Mouse (Mus musculus): ENCODE measurements around the gene Rbm11. TPM values are rescaled to one million over a fixed set of nuclear protein-coding genes. Genes with fewer than 3 reads are reported as not detected.

Rbm11 gene
- 0.58 and 0.61 TPM in 2 replicates for polyA plus RNA-seq (2011; ENCODE audit: insufficient read depth, insufficient read length, low read depth, missing spikeins)

DNA sequence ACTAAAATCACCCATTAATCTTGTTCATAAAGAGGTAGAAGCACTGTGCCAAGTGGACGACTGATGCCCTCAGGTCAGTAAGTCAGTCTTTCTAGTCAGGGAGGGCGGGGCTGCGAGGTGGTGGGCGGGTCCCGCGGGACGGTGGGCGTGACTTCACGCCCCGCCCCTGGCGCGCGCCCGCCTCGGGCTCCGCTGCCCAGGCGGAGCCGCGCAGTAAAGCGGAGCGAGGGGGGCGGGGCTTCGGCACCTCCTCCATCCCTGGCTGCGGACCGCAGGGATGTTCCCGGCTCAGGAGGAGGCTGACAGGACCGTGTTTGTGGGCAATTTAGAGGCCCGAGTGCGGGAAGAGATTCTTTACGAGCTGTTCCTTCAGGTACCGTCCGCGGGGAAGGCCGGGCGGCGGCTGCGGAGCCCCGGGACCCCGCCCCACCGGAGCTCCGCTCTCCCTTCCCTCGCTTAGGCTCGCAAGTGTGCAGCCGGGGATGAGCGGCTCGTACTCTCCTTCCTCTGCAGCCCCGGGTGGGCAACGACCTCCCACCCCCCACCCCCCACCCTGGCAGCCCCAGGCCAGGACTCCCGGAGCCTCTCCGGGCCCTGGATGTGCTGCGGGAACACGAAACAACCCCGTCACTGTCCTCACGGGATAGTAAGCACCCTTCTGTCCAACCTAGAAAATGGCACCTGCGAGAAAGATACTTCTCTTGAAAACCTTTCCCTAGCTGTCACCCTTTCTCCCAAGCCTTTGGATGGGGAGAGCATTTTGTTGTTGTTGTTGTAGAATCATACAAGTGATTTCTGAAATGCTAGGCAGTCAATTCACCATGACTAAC lies at the start of gene Rbm11:
Gene Rbm11 (plus strand): TSS at position 174 of the 830 bp plus-strand sequence.
- H3K4me3 ChIP-seq (ENCODE audit: low read depth, low read length), result peak within 1 kb of the TSS; percentile 90
- peaks cover 1% of the 10 kb centered on the region; the same call in 1 of the 2 replicates for H3K27me3 ChIP-seq (ENCODE audit: control insufficient read depth, insufficient read depth, low read length, poor library complexity, severe bottlenecking)
- peak within 1 kb of the TSS; percentile 76 for H3K9ac ChIP-seq (ENCODE audit: low read depth, poor library complexity, severe bottlenecking)
- no peak within 1 kb of the TSS for H3K27ac ChIP-seq (ENCODE audit: insufficient read depth, low read length)
- no peaks in the 10 kb centered on the region for H3K9me3 ChIP-seq (replicated peaks; ENCODE audit: control insufficient read depth, insufficient read depth, low read length, poor library complexity, severe bottlenecking)
- no peaks in the 10 kb centered on the region for H3K36me3 ChIP-seq (ENCODE audit: control insufficient read depth, insufficient read depth, low read length, poor library complexity, severe bottlenecking)
- TF ChIP-seq POLR2A (IDR thresholded peaks at IDR 0.05; ENCODE audit: insufficient read depth, low read length), result no peak
- H3K4me1 ChIP-seq (ENCODE audit: control insufficient read depth, insufficient read depth, low read length), result no peaks in the 10 kb centered on the region

DNA sequence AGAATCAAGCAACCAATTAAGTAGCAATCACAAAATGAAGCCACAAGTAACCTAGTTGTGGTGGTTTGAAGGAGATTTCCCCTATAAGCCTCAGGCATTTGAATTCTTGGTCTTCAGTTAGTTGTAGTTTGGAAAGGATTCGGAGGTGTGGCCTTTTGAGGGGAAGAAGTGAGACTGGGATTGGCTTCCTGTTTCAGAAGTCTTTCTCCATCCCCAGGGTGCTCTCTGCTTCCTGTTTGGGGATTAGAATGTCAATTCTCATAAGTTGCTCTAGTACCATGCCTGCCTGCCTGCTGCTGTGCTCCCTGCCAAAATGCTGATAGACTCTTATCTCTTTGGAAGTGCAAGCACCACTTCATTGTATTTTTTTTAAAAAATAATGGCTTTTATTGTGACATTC lies 47.3 kb upstream of the Rbm11 start:
- Histone ChIP-seq H3K9me3 (replicated peaks; ENCODE audit: control insufficient read depth, insufficient read depth, low read length, poor library complexity, severe bottlenecking) (no peaks in the 10 kb centered on the region), H3K27ac (ENCODE audit: insufficient read depth, low read length) (no peak overlapping the region), H3K9ac (ENCODE audit: low read depth, poor library complexity, severe bottlenecking) (no peak overlapping the region), H3K4me1 (ENCODE audit: control insufficient read depth, insufficient read depth, low read length) (no peaks in the 10 kb centered on the region), H3K27me3 (ENCODE audit: control insufficient read depth, insufficient read depth, low read length, poor library complexity, severe bottlenecking) (no peaks in the 10 kb centered on the region), H3K4me3 (ENCODE audit: low read depth, low read length) (no peak overlapping the region), H3K36me3 (ENCODE audit: control insufficient read depth, insufficient read depth, low read length, poor library complexity, severe bottlenecking) (no peaks in the 10 kb centered on the region)
- TF ChIP-seq CTCF (IDR thresholded peaks at IDR 0.05; ENCODE audit: low read depth, low read length) (no peak), EP300 (IDR thresholded peaks at IDR 0.05; ENCODE audit: insufficient read depth, low read depth, low read length) (no peak), POLR2A (IDR thresholded peaks at IDR 0.05; ENCODE audit: insufficient read depth, low read length) (no peak)

DNA sequence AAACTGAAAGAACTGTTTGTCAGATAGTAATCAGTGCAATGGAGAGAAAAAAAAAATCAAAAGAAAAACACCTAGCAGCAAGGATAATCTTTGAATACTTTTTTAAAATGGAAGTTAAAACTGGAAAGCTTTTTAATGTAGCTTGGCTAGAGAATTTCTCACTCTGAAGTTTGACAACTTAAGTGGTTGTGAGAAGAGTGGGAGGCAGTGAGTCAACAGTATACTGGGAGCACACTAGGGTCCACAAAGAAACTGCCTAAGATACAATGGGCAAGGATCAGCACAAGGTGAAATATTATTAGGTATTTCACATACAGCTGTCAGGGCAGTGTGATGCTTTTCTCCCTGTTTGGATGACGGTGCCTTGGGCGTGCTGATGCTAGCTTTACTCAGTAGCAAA lies 29.7 kb upstream of the Rbm11 start:
- no peaks in the 10 kb centered on the region for H3K36me3 ChIP-seq (ENCODE audit: control insufficient read depth, insufficient read depth, low read length, poor library complexity, severe bottlenecking)
- no peaks in the 10 kb centered on the region for H3K9me3 ChIP-seq (replicated peaks; ENCODE audit: control insufficient read depth, insufficient read depth, low read length, poor library complexity, severe bottlenecking)
- TF ChIP-seq POLR2A (IDR thresholded peaks at IDR 0.05; ENCODE audit: insufficient read depth, low read length) (no peak), EP300 (IDR thresholded peaks at IDR 0.05; ENCODE audit: insufficient read depth, low read depth, low read length) (no peak), CTCF (IDR thresholded peaks at IDR 0.05; ENCODE audit: low read depth, low read length) (no peak)
- no peak overlapping the region for H3K27ac ChIP-seq (ENCODE audit: insufficient read depth, low read length)
- H3K4me3 ChIP-seq (ENCODE audit: low read depth, low read length), result no peak overlapping the region
- no peaks in the 10 kb centered on the region for H3K27me3 ChIP-seq (ENCODE audit: control insufficient read depth, insufficient read depth, low read length, poor library complexity, severe bottlenecking)
- H3K4me1 ChIP-seq (ENCODE audit: control insufficient read depth, insufficient read depth, low read length), result no peaks in the 10 kb centered on the region
- H3K9ac ChIP-seq (ENCODE audit: low read depth, poor library complexity, severe bottlenecking), result no peak overlapping the region

DNA sequence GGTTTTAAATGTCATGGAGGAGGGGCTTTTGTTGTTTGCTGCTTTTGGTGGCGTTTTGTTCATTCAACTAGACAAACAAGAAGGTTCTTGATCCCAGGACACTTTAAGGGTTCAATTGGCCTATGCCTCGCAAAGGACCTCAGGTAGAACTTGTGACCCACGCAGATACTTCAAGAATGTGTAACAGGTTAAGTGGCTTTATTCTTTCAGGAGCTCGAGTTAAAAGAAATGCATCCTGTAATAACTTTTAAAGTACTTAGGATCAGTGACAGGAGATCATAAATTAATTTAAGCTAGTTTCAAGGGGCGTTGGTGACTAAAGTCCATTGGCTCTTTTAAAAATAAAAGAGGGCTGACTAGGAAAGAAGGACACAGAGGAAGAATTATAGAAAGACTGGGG lies 10.4 kb upstream of the Rbm11 start:
- H3K27ac ChIP-seq (ENCODE audit: insufficient read depth, low read length), result no peak overlapping the region
- no peaks in the 10 kb centered on the region for H3K4me1 ChIP-seq (ENCODE audit: control insufficient read depth, insufficient read depth, low read length)
- H3K4me3 ChIP-seq (ENCODE audit: low read depth, low read length), result no peak overlapping the region
- no peaks in the 10 kb centered on the region for H3K9me3 ChIP-seq (replicated peaks; ENCODE audit: control insufficient read depth, insufficient read depth, low read length, poor library complexity, severe bottlenecking)
- H3K9ac ChIP-seq (ENCODE audit: low read depth, poor library complexity, severe bottlenecking), result no peak overlapping the region
- H3K27me3 ChIP-seq (ENCODE audit: control insufficient read depth, insufficient read depth, low read length, poor library complexity, severe bottlenecking), result no peaks in the 10 kb centered on the region
- no peak for TF ChIP-seq POLR2A (IDR thresholded peaks at IDR 0.05; ENCODE audit: insufficient read depth, low read length)
- no peak for TF ChIP-seq CTCF (IDR thresholded peaks at IDR 0.05; ENCODE audit: low read depth, low read length)
- TF ChIP-seq EP300 (IDR thresholded peaks at IDR 0.05; ENCODE audit: insufficient read depth, low read depth, low read length), result no peak
- H3K36me3 ChIP-seq (ENCODE audit: control insufficient read depth, insufficient read depth, low read length, poor library complexity, severe bottlenecking), result no peaks in the 10 kb centered on the region

DNA sequence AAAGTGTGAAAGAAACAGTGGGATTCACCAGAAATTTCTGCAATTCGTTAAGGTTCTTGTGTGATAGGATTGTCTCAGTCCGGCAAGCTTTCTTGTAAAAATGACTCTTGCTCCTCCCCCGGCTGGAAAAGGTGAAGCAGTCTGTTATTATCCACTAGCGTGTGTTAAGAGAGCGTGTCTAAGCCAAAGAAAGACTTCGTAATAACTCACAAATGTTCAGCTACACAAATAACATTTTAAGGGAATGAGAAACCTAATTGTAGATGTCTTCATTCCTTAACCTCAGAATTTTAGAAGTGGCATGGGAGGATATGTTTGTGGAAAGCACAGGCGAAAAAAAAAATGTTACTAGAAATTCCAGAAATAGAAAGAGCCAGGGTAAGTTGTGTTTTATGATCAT lies 6.7 kb upstream of the Rbm11 start, which contains the start of gene Lipi:
Gene Lipi (minus strand): TSS at position 101 of the 400 bp plus-strand sequence.
- Histone ChIP-seq H3K9me3 (replicated peaks; ENCODE audit: control insufficient read depth, insufficient read depth, low read length, poor library complexity, severe bottlenecking) (no peaks in the 10 kb centered on the region), H3K4me3 (ENCODE audit: low read depth, low read length) (no peak within 1 kb of the TSS), H3K27me3 (ENCODE audit: control insufficient read depth, insufficient read depth, low read length, poor library complexity, severe bottlenecking) (no peaks in the 10 kb centered on the region), H3K9ac (ENCODE audit: low read depth, poor library complexity, severe bottlenecking) (no peak within 1 kb of the TSS), H3K36me3 (ENCODE audit: control insufficient read depth, insufficient read depth, low read length, poor library complexity, severe bottlenecking) (no peaks in the 10 kb centered on the region), H3K4me1 (ENCODE audit: control insufficient read depth, insufficient read depth, low read length) (no peaks in the 10 kb centered on the region), H3K27ac (ENCODE audit: insufficient read depth, low read length) (no peak within 1 kb of the TSS)
- no peak for TF ChIP-seq CTCF (IDR thresholded peaks at IDR 0.05; ENCODE audit: low read depth, low read length)
- TF ChIP-seq POLR2A (IDR thresholded peaks at IDR 0.05; ENCODE audit: insufficient read depth, low read length), result no peak
- TF ChIP-seq EP300 (IDR thresholded peaks at IDR 0.05; ENCODE audit: insufficient read depth, low read depth, low read length), result no peak

DNA sequence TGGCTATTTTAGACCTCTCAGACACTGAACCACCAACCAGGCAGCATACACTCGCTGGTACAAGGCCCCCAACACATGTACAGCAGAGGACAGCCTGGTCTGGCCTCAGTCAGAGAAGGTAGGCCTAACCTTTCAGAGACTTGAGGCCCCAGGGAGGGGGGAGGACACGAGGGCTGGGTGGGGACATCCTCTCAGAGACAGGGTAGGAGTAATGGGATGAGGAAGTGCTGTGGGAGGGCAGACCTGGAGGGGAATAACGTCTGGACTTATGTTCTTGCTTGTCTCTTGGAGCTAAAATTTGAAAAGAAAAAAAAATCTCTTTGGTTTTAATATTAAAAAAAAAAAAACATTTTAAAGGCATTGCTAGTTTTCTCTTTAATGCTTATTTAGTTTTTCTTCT lies 6.2 kb upstream of the Rbm11 start:
- Histone ChIP-seq H3K4me3 (ENCODE audit: low read depth, low read length) (no peak overlapping the region), H3K36me3 (ENCODE audit: control insufficient read depth, insufficient read depth, low read length, poor library complexity, severe bottlenecking) (no peaks in the 10 kb centered on the region), H3K4me1 (ENCODE audit: control insufficient read depth, insufficient read depth, low read length) (no peaks in the 10 kb centered on the region), H3K27ac (ENCODE audit: insufficient read depth, low read length) (no peak overlapping the region), H3K27me3 (ENCODE audit: control insufficient read depth, insufficient read depth, low read length, poor library complexity, severe bottlenecking) (no peaks in the 10 kb centered on the region), H3K9me3 (replicated peaks; ENCODE audit: control insufficient read depth, insufficient read depth, low read length, poor library complexity, severe bottlenecking) (no peaks in the 10 kb centered on the region), H3K9ac (ENCODE audit: low read depth, poor library complexity, severe bottlenecking) (no peak overlapping the region)
- no peak for TF ChIP-seq CTCF (IDR thresholded peaks at IDR 0.05; ENCODE audit: low read depth, low read length)
- no peak for TF ChIP-seq EP300 (IDR thresholded peaks at IDR 0.05; ENCODE audit: insufficient read depth, low read depth, low read length)
- no peak for TF ChIP-seq POLR2A (IDR thresholded peaks at IDR 0.05; ENCODE audit: insufficient read depth, low read length)

Data from ES-Bruce4 (cell line).